Mouse (Mus musculus): Measurements from ENCODE around the gene Gm20708. TPM values are rescaled to one million over a fixed set of nuclear protein-coding genes. Genes with fewer than 3 reads are reported as not detected.

Gm20708 gene
- polyA plus RNA-seq, 2 experiments = 0.08 to 0.28 TPM

- no peaks in the 10 kb centered on the region for H3K4me1 ChIP-seq (replicated peaks; ENCODE audit: control insufficient read depth in 2 of 2, insufficient read depth in 2 of 2, low read length in 1 of 2)
- H3K36me3 ChIP-seq (replicated peaks; ENCODE audit: control insufficient read depth, insufficient read depth, low read depth) = peaks cover 45% of the 10 kb centered on the region
- no peak for DNase-seq (ENCODE audit: low read depth in 3 of 3, low spot score in 3 of 3)
- TF ChIP-seq CTCF (IDR thresholded peaks at IDR 0.05; ENCODE audit: low read depth) (no peak), EP300 (IDR thresholded peaks at IDR 0.05; ENCODE audit: low read depth) (no peak)
- H3K27me3 ChIP-seq (ENCODE audit: control insufficient read depth, insufficient read depth, low read length) = no peaks in the 10 kb centered on the region
- no peak overlapping the region for H3K27ac ChIP-seq
- WGBS (ENCODE audit: insufficient replicate concordance) = 82% methylated on average over 5 of the region's 5 CpGs
- no peak overlapping the region for H3K9ac ChIP-seq (replicated peaks)
- no peaks in the 10 kb centered on the region for H3K9me3 ChIP-seq (ENCODE audit: control insufficient read depth, low read length)
- no peak overlapping the region for H3K4me2 ChIP-seq (ENCODE audit: low read depth)
- no peak for ATAC-seq (ENCODE audit: insufficient read depth)
- no peak overlapping the region for H3K4me3 ChIP-seq (ENCODE audit: insufficient read depth in 1 of 2, low read depth in 2 of 2, low read length in 2 of 2)
These were observed 44.1 kb upstream of the Gm20708 start for GRCm38 (mm10) chr11:117765361-117765760.

GRCm38 (mm10) chr11:117766275-117766674, 43.2 kb upstream of the Gm20708 start:
- Histone ChIP-seq H3K4me2 (ENCODE audit: low read depth) (no peak overlapping the region), H3K4me3 (ENCODE audit: insufficient read depth in 1 of 2, low read depth in 2 of 2, low read length in 2 of 2) (no peak overlapping the region), H3K27me3 (ENCODE audit: control insufficient read depth, insufficient read depth, low read length) (no peaks in the 10 kb centered on the region), H3K9ac (replicated peaks) (no peak overlapping the region), H3K9me3 (ENCODE audit: control insufficient read depth, low read length) (no peaks in the 10 kb centered on the region), H3K4me1 (replicated peaks; ENCODE audit: control insufficient read depth in 2 of 2, insufficient read depth in 2 of 2, low read length in 1 of 2) (no peaks in the 10 kb centered on the region), H3K27ac (no peak overlapping the region), H3K36me3 (replicated peaks; ENCODE audit: control insufficient read depth, insufficient read depth, low read depth) (peaks cover 54% of the 10 kb centered on the region)
- DNase-seq (ENCODE audit: low read depth in 3 of 3, low spot score in 3 of 3) = no peak
- no peak for TF ChIP-seq EP300 (IDR thresholded peaks at IDR 0.05; ENCODE audit: low read depth)
- TF ChIP-seq CTCF (IDR thresholded peaks at IDR 0.05; ENCODE audit: low read depth) = no peak
- ATAC-seq (ENCODE audit: insufficient read depth) = no peak
- WGBS (ENCODE audit: insufficient replicate concordance) = 89% methylated on average over 3 of the region's 3 CpGs

- no peak overlapping the region for H3K27ac ChIP-seq
These were observed 40.5 kb upstream of the Gm20708 start for GRCm38 (mm10) chr11:117768725-117769682.

GRCm38 (mm10) chr11:117769683-117770047, 39.8 kb upstream of the Gm20708 start:
- 93% methylated on average over 7 of the region's 7 CpGs for WGBS (ENCODE audit: insufficient replicate concordance)
- Histone ChIP-seq H3K36me3 (replicated peaks; ENCODE audit: control insufficient read depth, insufficient read depth, low read depth) (peaks cover 79% of the 10 kb centered on the region), H3K4me1 (replicated peaks; ENCODE audit: control insufficient read depth in 2 of 2, insufficient read depth in 2 of 2, low read length in 1 of 2) (no peaks in the 10 kb centered on the region), H3K9me3 (ENCODE audit: control insufficient read depth, low read length) (no peaks in the 10 kb centered on the region), H3K9ac (replicated peaks) (no peak overlapping the region), H3K4me3 (ENCODE audit: insufficient read depth in 1 of 2, low read depth in 2 of 2, low read length in 2 of 2) (no peak overlapping the region), H3K27me3 (ENCODE audit: control insufficient read depth, insufficient read depth, low read length) (no peaks in the 10 kb centered on the region), H3K4me2 (ENCODE audit: low read depth) (no peak overlapping the region), H3K27ac (no peak overlapping the region)
- TF ChIP-seq CTCF (IDR thresholded peaks at IDR 0.05; ENCODE audit: low read depth) = no peak
- TF ChIP-seq EP300 (IDR thresholded peaks at IDR 0.05; ENCODE audit: low read depth) = no peak
- no peak for DNase-seq (ENCODE audit: low read depth in 3 of 3, low spot score in 3 of 3)
- ATAC-seq (ENCODE audit: insufficient read depth) = no peak

More at GRCm38 (mm10) chr11:117768725-117769682, 40.5 kb upstream of the Gm20708 start:
- Histone ChIP-seq H3K27me3 (ENCODE audit: control insufficient read depth, insufficient read depth, low read length) (no peaks in the 10 kb centered on the region), H3K4me2 (ENCODE audit: low read depth) (no peak overlapping the region), H3K4me1 (replicated peaks; ENCODE audit: control insufficient read depth in 2 of 2, insufficient read depth in 2 of 2, low read length in 1 of 2) (no peaks in the 10 kb centered on the region), H3K9ac (replicated peaks) (no peak overlapping the region), H3K9me3 (ENCODE audit: control insufficient read depth, low read length) (no peaks in the 10 kb centered on the region), H3K36me3 (replicated peaks; ENCODE audit: control insufficient read depth, insufficient read depth, low read depth) (peaks cover 76% of the 10 kb centered on the region), H3K4me3 (ENCODE audit: insufficient read depth in 1 of 2, low read depth in 2 of 2, low read length in 2 of 2) (no peak overlapping the region)
- DNase-seq (ENCODE audit: low read depth in 3 of 3, low spot score in 3 of 3) (no peak), ATAC-seq (ENCODE audit: insufficient read depth) (no peak)
- TF ChIP-seq CTCF (IDR thresholded peaks at IDR 0.05; ENCODE audit: low read depth) (no peak), EP300 (IDR thresholded peaks at IDR 0.05; ENCODE audit: low read depth) (no peak)
- WGBS (ENCODE audit: insufficient replicate concordance) = 89% methylated on average over 20 of the region's 20 CpGs

DNA sequence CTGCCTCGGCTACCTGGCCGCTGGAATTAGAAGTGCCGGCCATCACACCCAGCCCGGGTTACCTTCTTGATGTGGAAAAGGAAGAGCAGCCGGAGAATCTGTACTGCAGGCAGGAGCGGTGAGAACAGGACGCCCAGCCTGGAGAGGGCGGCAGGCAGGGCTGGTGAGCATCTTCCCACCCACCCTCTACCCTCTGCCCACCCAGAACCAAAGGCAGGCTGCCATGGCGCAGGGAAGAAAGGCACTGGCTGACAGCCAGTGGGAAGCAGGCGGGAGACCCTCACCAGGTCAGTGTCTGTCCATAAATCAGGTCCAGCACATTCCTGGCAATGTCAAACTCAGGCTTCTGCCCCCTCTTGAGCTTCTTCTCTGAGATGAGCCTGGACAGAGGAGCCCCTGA, 39.1 kb upstream of the Gm20708 start:
- Histone ChIP-seq H3K27ac (no peak overlapping the region), H3K36me3 (replicated peaks; ENCODE audit: control insufficient read depth, insufficient read depth, low read depth) (peaks cover 83% of the 10 kb centered on the region), H3K9ac (replicated peaks) (no peak overlapping the region), H3K4me2 (ENCODE audit: low read depth) (no peak overlapping the region), H3K27me3 (ENCODE audit: control insufficient read depth, insufficient read depth, low read length) (no peaks in the 10 kb centered on the region), H3K9me3 (ENCODE audit: control insufficient read depth, low read length) (no peaks in the 10 kb centered on the region), H3K4me1 (replicated peaks; ENCODE audit: control insufficient read depth in 2 of 2, insufficient read depth in 2 of 2, low read length in 1 of 2) (no peaks in the 10 kb centered on the region), H3K4me3 (ENCODE audit: insufficient read depth in 1 of 2, low read depth in 2 of 2, low read length in 2 of 2) (no peak overlapping the region)
- 90% methylated on average over 10 of the region's 10 CpGs for WGBS (ENCODE audit: insufficient replicate concordance)
- TF ChIP-seq CTCF (IDR thresholded peaks at IDR 0.05; ENCODE audit: low read depth) (no peak), EP300 (IDR thresholded peaks at IDR 0.05; ENCODE audit: low read depth) (no peak)
- ATAC-seq (ENCODE audit: insufficient read depth) = no peak
- DNase-seq (ENCODE audit: low read depth in 3 of 3, low spot score in 3 of 3) = no peak
